Mouse (Mus musculus): ENCODE measurements around the gene Olfr790.

The Olfr790 gene

GRCm38 (mm10) chr10:129498192-129498591, at the start of gene Olfr790:
Olfr790 (plus strand) TSS chr10:129498492.
- ATAC-seq (ENCODE audit: low TSS enrichment): no peak

DNA sequence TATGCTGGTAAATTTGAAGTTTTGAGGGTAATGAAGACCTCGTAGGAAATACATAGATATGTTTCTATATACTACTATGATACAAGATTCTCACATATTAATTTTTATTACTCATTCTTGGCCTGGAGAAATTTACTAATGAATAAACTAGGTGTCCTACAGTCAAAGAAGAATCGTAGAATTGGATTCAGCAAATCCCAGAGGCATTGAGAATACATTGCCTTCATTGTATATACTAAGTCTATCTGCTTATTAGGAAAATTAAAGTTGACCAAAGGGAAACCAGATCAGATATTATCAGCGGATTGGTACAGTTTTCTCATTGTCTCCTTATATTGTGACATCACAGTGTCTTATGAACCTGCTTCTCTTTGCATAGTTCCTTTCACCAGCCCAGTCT, 36.7 kb upstream of the Olfr790 start, which contains the start of gene Olfr787:
Olfr787 (plus strand) TSS at position 301 of the 400 bp plus-strand sequence.
- ATAC-seq (ENCODE audit: low TSS enrichment): no peak

DNA sequence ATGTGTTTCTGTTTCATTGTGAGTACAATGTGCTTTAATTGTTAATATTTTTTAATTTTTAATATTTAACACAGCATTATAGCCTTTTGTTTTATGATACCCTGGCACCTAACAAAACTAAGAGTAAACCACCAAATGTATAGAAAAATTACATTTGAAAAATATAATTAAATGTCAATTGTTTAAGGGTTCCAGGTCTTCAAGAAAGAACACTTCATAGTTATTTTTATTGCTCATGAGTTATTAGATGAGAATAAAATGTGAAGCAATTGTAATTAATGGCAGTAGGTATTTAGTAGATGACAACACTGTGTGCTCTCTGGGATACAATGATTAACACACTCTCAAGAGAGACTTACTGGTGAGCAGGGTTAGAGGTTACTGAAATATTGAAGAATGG, 27.6 kb upstream of the Olfr790 start, which contains the start of gene Olfr788:
Olfr788 (plus strand) TSS at position 301 of the 400 bp plus-strand sequence.
- ATAC-seq (ENCODE audit: low TSS enrichment): no peak

GRCm38 (mm10) chr10:129473256-129473655, 25.0 kb upstream of the Olfr790 start:
- ATAC-seq (ENCODE audit: low TSS enrichment): no peak

DNA sequence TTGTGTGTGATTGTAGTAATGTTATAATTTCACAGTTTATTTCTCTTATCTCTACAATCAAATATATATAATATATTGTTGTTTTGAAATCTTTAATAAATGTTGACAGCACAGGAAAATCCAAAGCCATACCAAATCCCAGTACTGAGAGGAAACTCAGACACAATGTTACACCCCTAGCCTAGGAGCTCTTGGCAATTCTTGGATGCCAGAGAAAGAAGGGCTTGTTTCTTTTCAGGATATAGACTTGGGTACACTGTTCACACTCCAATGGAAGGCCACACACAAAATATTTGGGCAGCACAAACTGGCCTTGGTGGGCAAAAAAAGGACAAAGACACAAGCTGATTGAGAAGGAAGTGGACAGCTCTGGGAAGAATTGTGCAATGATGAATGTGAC, 24.6 kb upstream of the Olfr790 start:
- ATAC-seq (ENCODE audit: low TSS enrichment): no peak

DNA sequence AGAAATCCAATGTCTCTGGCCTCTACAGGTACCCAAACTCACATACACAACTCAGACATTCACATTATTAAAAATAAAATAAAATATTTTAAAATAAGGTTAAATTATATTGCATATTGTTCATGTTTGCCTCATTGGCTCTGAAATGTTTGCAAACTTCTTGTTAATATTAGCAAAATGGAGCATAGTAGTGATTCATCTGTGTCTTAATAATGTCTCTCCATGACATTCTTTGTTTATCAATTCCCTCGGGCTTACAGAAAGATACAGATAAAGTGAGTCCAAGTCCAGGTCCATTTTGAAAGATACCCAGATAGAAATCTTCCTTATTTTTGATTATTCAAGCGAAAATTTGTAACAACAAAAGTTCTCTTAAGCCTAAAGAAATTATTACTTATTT, 13.8 kb upstream of the Olfr790 start, which contains the start of gene Olfr789:
Olfr789 (plus strand) TSS at position 301 of the 400 bp plus-strand sequence.
- no peak for ATAC-seq (ENCODE audit: low TSS enrichment)

DNA sequence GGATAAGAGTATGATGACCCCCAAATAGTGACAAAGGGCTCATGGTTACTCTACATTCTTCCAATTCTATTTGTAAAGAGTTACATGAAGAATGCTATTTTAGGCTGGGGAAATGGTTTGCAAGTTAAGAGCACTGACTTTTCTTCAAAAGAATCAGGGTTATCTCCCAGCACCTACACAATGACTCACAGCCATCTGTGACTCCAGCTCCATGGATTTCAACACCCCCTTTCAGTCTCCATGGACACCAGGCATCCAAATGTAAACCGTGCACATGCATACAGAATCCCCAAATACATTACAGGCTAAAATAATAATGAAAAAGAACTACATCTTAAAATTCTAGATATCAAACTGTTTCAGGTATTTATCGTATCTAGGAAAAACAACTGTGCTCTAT, 8.2 kb upstream of the Olfr790 start:
- peak; percentile 100 for ATAC-seq (ENCODE audit: low TSS enrichment)

- ATAC-seq (ENCODE audit: low TSS enrichment): no peak
Measured at GRCm38 (mm10) chr10:129521492-129521891, 23.2 kb downstream of the Olfr790 start, which contains the start of gene Olfr791. Olfr791 (plus strand) TSS chr10:129521792.

DNA sequence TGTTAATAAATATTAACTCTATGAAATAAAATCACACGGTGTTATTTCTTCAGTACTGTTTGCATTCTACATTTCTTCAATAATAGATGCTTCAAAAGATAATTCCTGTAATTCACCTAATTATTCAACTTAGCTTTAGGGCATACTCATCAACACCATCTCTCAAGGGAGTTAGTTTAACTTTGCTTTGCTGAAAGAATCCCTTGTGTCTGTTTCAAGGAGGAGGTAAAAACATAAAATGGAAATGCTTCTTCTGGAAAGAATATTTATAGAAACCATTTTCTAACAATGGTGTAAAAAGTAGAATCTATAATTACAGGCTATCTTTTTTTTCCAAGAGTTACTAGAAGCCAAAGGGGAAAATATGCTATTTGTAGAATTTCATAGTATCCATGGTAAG, 40.6 kb downstream of the Olfr790 start, which contains the start of gene Olfr792:
Olfr792 (plus strand) TSS at position 301 of the 400 bp plus-strand sequence.
- no peak for ATAC-seq (ENCODE audit: low TSS enrichment)

GRCm38 (mm10) chr10:129549354-129549753, 51.1 kb downstream of the Olfr790 start:
- peak; percentile 79 for ATAC-seq (ENCODE audit: low TSS enrichment)
